Mouse (Mus musculus) liver, embryonic 14.5 days (tissue): ENCODE data around the gene Olfr429. TPM values are rescaled to one million over a fixed set of nuclear protein-coding genes. Genes with fewer than 3 reads are reported as not detected.
"Not testable (repeated sequence)": the region's sequence is repeated elsewhere in the genome, so short reads cannot be mapped to it uniquely, and the experiment has no call there.

Experiments used
- ATAC-seq: fragments of 200-750 bp; cut with Nextera tagmentation; 2 replicates; pipeline ENCODE4 v1.8.0; 2017; ENCODE audit warnings: moderate number of reproducible peaks, mild to moderate bottlenecking, moderate library complexity; ENCODE audit not compliant: insufficient read depth
- DNase-seq, 3 experiments: peaks; one replicate each; pipeline ENCODE4 v3.0.0-alpha.2; 2012 to 2013; ENCODE audit warnings: low read depth in 3 of 3, low spot score in 3 of 3
- H3K27ac ChIP-seq: fragments of 300-500 bp; sonication (generic); 2 replicates; pipeline ENCODE4 v1.5.1; 2014; ENCODE audit warnings: moderate library complexity, mild to moderate bottlenecking, control low read depth, inconsistent platforms
- H3K27me3 ChIP-seq: fragments of 300-500 bp; sonication (generic); 2 replicates; pipeline ENCODE4 v1.6.1; 2014; ENCODE audit warnings: mild to moderate bottlenecking, low read length, moderate library complexity; ENCODE audit not compliant: control insufficient read depth, insufficient read depth
- H3K36me3 ChIP-seq: fragments of 300-500 bp; sonication (generic); replicated peaks from 2 replicates; pipeline ENCODE4 v1.6.1; 2014; ENCODE audit warnings: low read depth; ENCODE audit not compliant: control insufficient read depth, insufficient read depth
- H3K4me1 ChIP-seq, 2 experiments: fragments of 200-500 bp in 1 of 2; fragments of 300-500 bp in 1 of 2; sonication (generic) in 1 of 2; replicated peaks; 2 replicates each; pipeline ENCODE4 v1.6.1; 2012 to 2014; ENCODE audit warnings: antibody characterized with exemption in 1 of 2, inconsistent platforms in 1 of 2, low read length in 1 of 2; ENCODE audit not compliant: control insufficient read depth in 2 of 2, insufficient read depth in 2 of 2
- H3K4me2 ChIP-seq: fragments of 300-500 bp; sonication (generic); 2 replicates; pipeline ENCODE4 v1.6.1; 2014; ENCODE audit warnings: low read depth, mild to moderate bottlenecking, control low read depth, moderate library complexity
- H3K4me3 ChIP-seq, 2 experiments: fragments of 200-500 bp in 1 of 2; fragments of 300-500 bp in 1 of 2; sonication (generic) in 1 of 2; 2 replicates each; pipeline ENCODE4 v1.5.1; 2012 to 2014; ENCODE audit warnings: low read depth in 2 of 2, low read length in 2 of 2, mild to moderate bottlenecking in 2 of 2, control low read depth in 1 of 2, inconsistent platforms in 1 of 2, moderate library complexity in 1 of 2; ENCODE audit not compliant: insufficient read depth in 1 of 2
- H3K9ac ChIP-seq: fragments of 300-500 bp; sonication (generic); replicated peaks from 2 replicates; pipeline ENCODE4 v1.6.1; 2014; ENCODE audit warnings: mild to moderate bottlenecking, control low read depth, moderate library complexity
- H3K9me3 ChIP-seq: fragments of 300-500 bp; sonication (generic); 2 replicates; pipeline ENCODE4 v1.6.1; 2016; ENCODE audit warnings: low read length, mixed read lengths; ENCODE audit not compliant: control insufficient read depth
- CTCF ChIP-seq: IDR thresholded peaks from 2 replicates; pipeline ENCODE4 v1.5.1; 2016; ENCODE audit warnings: antibody characterized with exemption, low read depth, control low read depth
- EP300 ChIP-seq: IDR thresholded peaks from 2 replicates; pipeline ENCODE4 v1.6.1; 2016; ENCODE audit warnings: antibody characterized with exemption, low read depth
- WGBS: fragments of 180-500 bp; shearing (Covaris S2); extraction: QIAGEN DNeasy Blood & Tissue Kit; methylation state at CpG from one replicate; pipeline ENCODE4 v1.1.7; 2014; ENCODE audit not compliant: insufficient replicate concordance; 5-methylcytosine and 5-hydroxymethylcytosine counted together
- polyA plus RNA-seq, 2 experiments: library from polyadenylated mRNA; depleted of rRNA in 1 of 2; stranded (reverse) in 1 of 2; unstranded in 1 of 2; fragments of >200 nt; fragmentation: Nextera tagmentation in 1 of 2; extraction: Ambion mirVana in 1 of 2; gene quantifications; 2 replicates each; pipeline versions ENCODE4 v1.2.1 to v1.2.3; 2012 to 2014

The Olfr429 gene
- polyA plus RNA-seq, 2 experiments, result not detected

GRCm38 (mm10) chr1:174044431-174044830 lies 39.7 kb upstream of the Olfr429 start:
- Histone ChIP-seq H3K4me3 (no peak overlapping the region), H3K27ac (no peak overlapping the region), H3K4me2 (no peak overlapping the region), H3K4me1 (no peaks in the 10 kb centered on the region), H3K27me3 (no peaks in the 10 kb centered on the region), H3K9ac (no peak overlapping the region), H3K36me3 (no peaks in the 10 kb centered on the region), H3K9me3 (no peaks in the 10 kb centered on the region)
- no peak for ATAC-seq
- TF ChIP-seq CTCF (no peak), EP300 (no peak)
- DNase-seq, result no peak
- 36% methylated on average over 2 of the region's 2 CpGs for WGBS

- H3K27me3 ChIP-seq, H3K9ac ChIP-seq, H3K4me1 ChIP-seq, H3K4me2 ChIP-seq, ATAC-seq, H3K27ac ChIP-seq, DNase-seq, H3K9me3 ChIP-seq, H3K4me3 ChIP-seq, H3K36me3 ChIP-seq: not testable (repeated sequence)
- 39% methylated on average over 6 of the region's 6 CpGs for WGBS
Observed at GRCm38 (mm10) chr1:174048227-174048626, 35.9 kb upstream of the Olfr429 start.

GRCm38 (mm10) chr1:174048893-174049292 lies 35.2 kb upstream of the Olfr429 start, which contains the start of gene Olfr432:
TSS of gene Olfr432 (plus strand) at chr1:174049205.
- no peak for DNase-seq
- Histone ChIP-seq H3K27me3 (no peaks in the 10 kb centered on the region), H3K9me3 (no peaks in the 10 kb centered on the region), H3K36me3 (no peaks in the 10 kb centered on the region), H3K27ac (no peak within 1 kb of the TSS), H3K4me1 (no peaks in the 10 kb centered on the region), H3K4me3 (no peak within 1 kb of the TSS), H3K4me2 (no peak within 1 kb of the TSS), H3K9ac (no peak within 1 kb of the TSS)
- no peak for ATAC-seq
- no peak for TF ChIP-seq EP300
- no peak for TF ChIP-seq CTCF
- 40% methylated on average over 2 of the region's 2 CpGs for WGBS

- not testable (repeated sequence) for H3K9me3 ChIP-seq, H3K27ac ChIP-seq, ATAC-seq, H3K4me1 ChIP-seq, H3K27me3 ChIP-seq, DNase-seq, H3K4me3 ChIP-seq, H3K4me2 ChIP-seq, H3K36me3 ChIP-seq, H3K9ac ChIP-seq
- 5% methylated on average over 4 of the region's 4 CpGs for WGBS
Observed at GRCm38 (mm10) chr1:174049357-174049756, 34.8 kb upstream of the Olfr429 start.

- Histone ChIP-seq H3K4me1 (no peaks in the 10 kb centered on the region), H3K9ac (no peak overlapping the region), H3K36me3 (no peaks in the 10 kb centered on the region), H3K4me2 (no peak overlapping the region), H3K27me3 (no peaks in the 10 kb centered on the region), H3K9me3 (no peaks in the 10 kb centered on the region), H3K4me3 (no peak overlapping the region), H3K27ac (no peak overlapping the region)
- DNase-seq, result no peak
- WGBS, result 58% methylated on average over 4 of the region's 4 CpGs
- ATAC-seq, result no peak
- TF ChIP-seq CTCF (no peak), EP300 (no peak)
Observed at GRCm38 (mm10) chr1:174050532-174050931, 33.6 kb upstream of the Olfr429 start.

GRCm38 (mm10) chr1:174051515-174051914 lies 32.6 kb upstream of the Olfr429 start:
- 58% methylated on average over 4 of the region's 4 CpGs for WGBS
- Histone ChIP-seq H3K4me1 (no peaks in the 10 kb centered on the region), H3K9ac (no peak overlapping the region), H3K27ac (no peak overlapping the region), H3K9me3 (no peaks in the 10 kb centered on the region), H3K36me3 (no peaks in the 10 kb centered on the region), H3K4me3 (no peak overlapping the region), H3K4me2 (no peak overlapping the region), H3K27me3 (no peaks in the 10 kb centered on the region)
- DNase-seq (no peak), ATAC-seq (no peak)
- TF ChIP-seq EP300 (no peak), CTCF (no peak)
